Mouse (Mus musculus): ENCODE results near the gene Mt1.

Mt1 gene

GRCm38 (mm10) chr8:94182055-94182929 lies 3.4 kb downstream of the Mt1 start:
- no peak for DNase-seq (ENCODE audit: low read depth, low spot score)
- H3K27me3 ChIP-seq (ENCODE audit: control insufficient read depth, insufficient read depth, low read length, poor library complexity, severe bottlenecking): no peaks in the 10 kb centered on the region; the same call in 1 of the 2 replicates
- no peaks in the 10 kb centered on the region for H3K36me3 ChIP-seq (ENCODE audit: control insufficient read depth, insufficient read depth, low read length, poor library complexity, severe bottlenecking)

- peak; percentile 85 for DNase-seq (ENCODE audit: low read depth, low spot score)
Observed at GRCm38 (mm10) chr8:94183117-94183516, 4.2 kb downstream of the Mt1 start.

GRCm38 (mm10) chr8:94184357-94184843 lies 5.5 kb downstream of the Mt1 start:
- no peaks in the 10 kb centered on the region for H3K36me3 ChIP-seq (ENCODE audit: control insufficient read depth, insufficient read depth, low read length, poor library complexity, severe bottlenecking)
- no peaks in the 10 kb centered on the region for H3K27me3 ChIP-seq (ENCODE audit: control insufficient read depth, insufficient read depth, low read length, poor library complexity, severe bottlenecking)
- DNase-seq (ENCODE audit: low read depth, low spot score): no peak

More at GRCm38 (mm10) chr8:94183117-94183516, 4.2 kb downstream of the Mt1 start:
- Histone ChIP-seq H3K36me3 (ENCODE audit: control insufficient read depth, insufficient read depth, low read length, poor library complexity, severe bottlenecking) (no peaks in the 10 kb centered on the region), H3K27me3 (ENCODE audit: control insufficient read depth, insufficient read depth, low read length, poor library complexity, severe bottlenecking) (no peaks in the 10 kb centered on the region; the same call in 1 of the 2 replicates)

- no peak for DNase-seq (ENCODE audit: low read depth, low spot score)
- Histone ChIP-seq H3K36me3 (ENCODE audit: control insufficient read depth, insufficient read depth, low read length, poor library complexity, severe bottlenecking) (no peaks in the 10 kb centered on the region), H3K27me3 (ENCODE audit: control insufficient read depth, insufficient read depth, low read length, poor library complexity, severe bottlenecking) (no peaks in the 10 kb centered on the region)
Observed at GRCm38 (mm10) chr8:94185791-94186190, 6.9 kb downstream of the Mt1 start.

- peak; percentile 82 for DNase-seq (ENCODE audit: low read depth, low spot score)
- H3K27me3 ChIP-seq (ENCODE audit: control insufficient read depth, insufficient read depth, low read length, poor library complexity, severe bottlenecking): no peaks in the 10 kb centered on the region
- H3K36me3 ChIP-seq (ENCODE audit: control insufficient read depth, insufficient read depth, low read length, poor library complexity, severe bottlenecking): no peaks in the 10 kb centered on the region
Observed at GRCm38 (mm10) chr8:94186542-94186941, 7.7 kb downstream of the Mt1 start.

GRCm38 (mm10) chr8:94187290-94188002 lies 8.6 kb downstream of the Mt1 start:
- no peaks in the 10 kb centered on the region for H3K27me3 ChIP-seq (ENCODE audit: control insufficient read depth, insufficient read depth, low read length, poor library complexity, severe bottlenecking)
- DNase-seq (ENCODE audit: low read depth, low spot score): peak; percentile 26
- no peaks in the 10 kb centered on the region for H3K36me3 ChIP-seq (ENCODE audit: control insufficient read depth, insufficient read depth, low read length, poor library complexity, severe bottlenecking)

- Histone ChIP-seq H3K27me3 (ENCODE audit: control insufficient read depth, insufficient read depth, low read length, poor library complexity, severe bottlenecking) (no peaks in the 10 kb centered on the region), H3K36me3 (ENCODE audit: control insufficient read depth, insufficient read depth, low read length, poor library complexity, severe bottlenecking) (no peaks in the 10 kb centered on the region)
- DNase-seq (ENCODE audit: low read depth, low spot score): no peak
Observed at GRCm38 (mm10) chr8:94189275-94190031, 10.6 kb downstream of the Mt1 start.

- peak; percentile 87 for DNase-seq (ENCODE audit: low read depth, low spot score)
Observed at GRCm38 (mm10) chr8:94191101-94191691, 12.3 kb downstream of the Mt1 start.

GRCm38 (mm10) chr8:94192926-94193325 lies 14.0 kb downstream of the Mt1 start:
- DNase-seq (ENCODE audit: low read depth, low spot score): no peak
- Histone ChIP-seq H3K36me3 (ENCODE audit: control insufficient read depth, insufficient read depth, low read length, poor library complexity, severe bottlenecking) (no peaks in the 10 kb centered on the region), H3K27me3 (ENCODE audit: control insufficient read depth, insufficient read depth, low read length, poor library complexity, severe bottlenecking) (peaks cover 1% of the 10 kb centered on the region; the same call in 1 of the 2 replicates)

More at GRCm38 (mm10) chr8:94191101-94191691, 12.3 kb downstream of the Mt1 start:
- no peaks in the 10 kb centered on the region for H3K27me3 ChIP-seq (ENCODE audit: control insufficient read depth, insufficient read depth, low read length, poor library complexity, severe bottlenecking)
- H3K36me3 ChIP-seq (ENCODE audit: control insufficient read depth, insufficient read depth, low read length, poor library complexity, severe bottlenecking): no peaks in the 10 kb centered on the region

GRCm38 (mm10) chr8:94194591-94195223 lies 15.8 kb downstream of the Mt1 start:
- peaks cover 3% of the 10 kb centered on the region; the same call in 1 of the 2 replicates for H3K27me3 ChIP-seq (ENCODE audit: control insufficient read depth, insufficient read depth, low read length, poor library complexity, severe bottlenecking)
- no peak for DNase-seq (ENCODE audit: low read depth, low spot score)
- H3K36me3 ChIP-seq (ENCODE audit: control insufficient read depth, insufficient read depth, low read length, poor library complexity, severe bottlenecking): no peaks in the 10 kb centered on the region

GRCm38 (mm10) chr8:94199202-94199869 lies 20.5 kb downstream of the Mt1 start:
- peaks cover 3% of the 10 kb centered on the region for H3K27me3 ChIP-seq (ENCODE audit: control insufficient read depth, insufficient read depth, low read length, poor library complexity, severe bottlenecking)
- H3K36me3 ChIP-seq (ENCODE audit: control insufficient read depth, insufficient read depth, low read length, poor library complexity, severe bottlenecking): no peaks in the 10 kb centered on the region
- peak; percentile 78 for DNase-seq (ENCODE audit: low read depth, low spot score)

GRCm38 (mm10) chr8:94204043-94204442 lies 25.2 kb downstream of the Mt1 start:
- no peaks in the 10 kb centered on the region for H3K36me3 ChIP-seq (ENCODE audit: control insufficient read depth, insufficient read depth, low read length, poor library complexity, severe bottlenecking)
- no peak for DNase-seq (ENCODE audit: low read depth, low spot score)

GRCm38 (mm10) chr8:94205736-94206135 lies 26.9 kb downstream of the Mt1 start:
- DNase-seq (ENCODE audit: low read depth, low spot score): peak; percentile 80
- Histone ChIP-seq H3K36me3 (ENCODE audit: control insufficient read depth, insufficient read depth, low read length, poor library complexity, severe bottlenecking) (no peaks in the 10 kb centered on the region), H3K27me3 (ENCODE audit: control insufficient read depth, insufficient read depth, low read length, poor library complexity, severe bottlenecking) (no peaks in the 10 kb centered on the region; the same call in 1 of the 2 replicates)

More at GRCm38 (mm10) chr8:94204043-94204442, 25.2 kb downstream of the Mt1 start:
- H3K27me3 ChIP-seq (ENCODE audit: control insufficient read depth, insufficient read depth, low read length, poor library complexity, severe bottlenecking): no peaks in the 10 kb centered on the region; the same call in 1 of the 2 replicates

All from splenic B cell, adult 2 months (primary cell).